Mouse (Mus musculus) fat pad, adult 2 months (tissue): ENCODE data around the gene Mtrex.

ENCODE experiments used
- DNase-seq: peaks from one replicate; pipeline ENCODE4 v3.0.0-alpha.2; 2011; ENCODE audit warnings: low read depth, low spot score; ENCODE audit errors: extremely low read depth

The Mtrex gene

DNA sequence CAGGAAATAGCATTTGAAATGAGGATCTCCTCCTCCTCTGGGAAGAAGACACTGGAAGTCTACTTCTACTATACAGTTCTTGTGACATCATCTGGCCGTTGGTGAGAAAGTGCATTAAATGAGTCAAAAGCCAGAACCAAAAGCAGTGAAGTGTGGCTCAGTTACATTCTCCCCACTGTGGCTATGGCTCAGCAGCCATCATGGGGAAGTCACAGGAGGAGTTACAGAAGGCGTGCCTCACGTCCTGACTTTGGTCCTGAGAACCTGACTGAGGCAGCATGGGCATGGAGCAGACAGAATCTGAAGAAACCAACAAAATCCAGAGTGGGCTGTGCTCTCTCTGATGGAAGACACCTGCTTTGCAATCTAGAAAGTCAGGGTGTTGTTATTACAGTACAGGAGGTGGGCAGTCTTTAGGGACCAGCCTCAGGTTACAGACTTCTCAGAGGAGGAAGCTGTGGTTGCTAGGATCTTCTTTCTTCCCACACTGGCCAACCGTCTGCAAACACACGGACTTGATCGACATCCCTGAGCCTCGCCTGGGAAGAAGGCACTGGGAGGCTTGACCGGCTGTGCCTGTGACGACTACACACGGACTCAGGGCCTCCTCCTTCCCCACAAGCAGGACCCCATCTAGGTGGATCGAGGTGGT, 57.0 kb downstream of the Mtrex start:
- no peak for DNase-seq

DNA sequence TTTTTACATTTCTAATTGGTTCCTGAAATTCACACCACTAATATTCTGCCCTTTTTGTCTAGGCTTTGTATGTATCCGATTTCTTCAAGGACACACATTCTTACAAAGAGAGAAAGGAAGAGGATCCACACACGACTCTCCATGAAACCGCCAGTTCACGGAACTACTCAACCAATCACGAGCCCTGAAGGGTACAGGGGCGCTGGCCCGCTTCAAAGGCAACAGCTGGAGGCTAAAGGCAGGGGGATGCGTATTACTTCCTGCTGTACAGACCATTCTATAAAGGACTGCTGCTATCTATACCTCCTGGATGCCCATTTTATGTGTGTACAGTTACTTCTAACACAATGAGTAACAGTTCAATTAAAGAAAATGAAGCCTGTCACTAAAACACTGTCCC, 59.8 kb downstream of the Mtrex start:
- no peak for DNase-seq

DNA sequence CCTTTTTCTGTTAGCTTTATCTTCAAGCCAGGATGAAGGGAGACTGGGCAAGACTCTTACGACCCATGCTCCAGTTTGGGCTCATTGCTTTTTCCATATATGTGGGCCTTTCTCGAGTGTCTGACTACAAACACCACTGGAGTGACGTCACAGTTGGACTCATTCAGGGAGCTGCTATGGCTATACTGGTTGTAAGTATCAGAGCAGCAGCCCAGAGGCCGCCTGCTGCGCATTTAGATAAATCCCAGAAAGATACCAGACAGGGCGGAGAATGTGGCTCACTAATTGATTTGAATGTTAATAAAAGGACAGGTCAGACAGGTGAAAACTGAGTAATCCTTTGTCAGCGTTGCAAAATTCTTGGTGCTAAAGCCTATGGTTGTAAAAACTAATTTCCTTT, 60.4 kb downstream of the Mtrex start:
- no peak for DNase-seq

DNA sequence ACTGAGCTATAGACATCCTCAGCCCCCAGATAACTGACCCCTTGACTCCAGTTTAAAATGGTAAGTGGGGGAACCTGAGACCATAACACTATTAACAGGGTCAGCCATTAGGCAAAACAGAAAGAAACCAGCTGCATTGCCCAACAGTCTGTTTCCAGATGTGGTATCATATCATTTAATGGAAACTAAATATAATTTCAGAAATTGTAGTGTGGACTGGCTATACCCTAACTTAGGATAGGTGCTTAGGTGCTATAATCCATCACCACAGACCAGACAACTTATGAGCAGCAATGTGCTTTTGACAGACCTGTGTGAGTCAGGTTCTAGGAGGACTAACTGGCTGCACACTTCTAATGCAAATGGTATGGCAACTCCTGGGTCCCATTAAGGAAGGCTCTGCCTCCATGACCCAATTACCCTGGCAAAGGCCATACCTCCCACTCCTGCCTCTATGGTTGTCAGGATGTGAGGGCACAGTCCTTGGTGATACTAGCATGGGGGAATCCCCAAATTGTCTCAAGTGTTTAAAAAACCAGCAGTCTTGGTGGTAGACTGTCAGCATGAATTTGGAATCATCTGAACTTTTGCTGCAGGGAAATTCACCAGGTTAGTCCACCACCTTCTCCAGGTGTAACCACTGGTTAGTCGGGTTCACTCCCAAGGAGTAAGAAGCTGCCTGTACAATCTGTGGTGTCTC, 64.1 kb downstream of the Mtrex start:
- DNase-seq: no peak

DNA sequence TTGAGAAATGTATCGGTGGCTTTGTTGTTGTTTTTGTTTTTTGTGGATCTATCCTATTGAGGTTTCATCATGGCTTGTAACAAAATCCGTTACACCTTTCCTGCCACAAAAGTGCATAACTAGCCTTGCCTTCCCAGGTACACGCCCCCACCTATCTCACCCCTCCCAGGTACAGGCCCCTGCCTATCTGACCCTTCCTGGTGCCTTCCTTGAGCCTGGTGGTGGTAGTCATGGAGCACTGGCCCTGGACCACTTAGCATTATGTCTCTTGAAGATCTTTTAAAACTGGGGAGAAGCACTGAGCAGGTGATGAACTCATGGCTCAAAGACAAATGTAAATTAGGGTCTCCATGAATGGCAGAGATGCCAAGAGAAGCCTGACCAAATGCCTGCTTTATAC, 64.9 kb downstream of the Mtrex start:
- DNase-seq: no peak

DNA sequence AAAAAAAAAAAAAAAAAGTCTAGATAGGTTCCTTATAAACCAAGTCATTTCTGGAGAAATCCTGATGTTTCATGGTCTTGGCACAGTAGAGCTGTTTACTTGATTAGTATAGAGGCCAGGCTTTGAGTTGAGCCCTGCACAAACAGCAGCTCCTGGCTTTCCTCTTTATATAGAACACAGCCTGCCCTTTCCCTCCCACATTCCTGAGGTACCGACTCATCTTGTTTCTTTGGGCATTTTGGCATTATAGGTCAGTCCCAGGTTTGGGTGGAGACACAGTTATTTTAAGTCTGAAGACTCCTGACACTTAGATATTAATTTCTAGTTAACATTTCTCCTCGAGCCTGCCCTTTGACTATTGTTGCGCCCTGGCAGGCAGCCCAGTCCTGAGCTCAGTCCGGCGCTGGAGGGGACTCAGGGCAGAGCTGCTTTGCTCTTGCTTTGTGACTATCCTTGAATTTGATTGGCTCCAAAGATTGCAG, 65.3 kb downstream of the Mtrex start:
- DNase-seq: no peak

DNA sequence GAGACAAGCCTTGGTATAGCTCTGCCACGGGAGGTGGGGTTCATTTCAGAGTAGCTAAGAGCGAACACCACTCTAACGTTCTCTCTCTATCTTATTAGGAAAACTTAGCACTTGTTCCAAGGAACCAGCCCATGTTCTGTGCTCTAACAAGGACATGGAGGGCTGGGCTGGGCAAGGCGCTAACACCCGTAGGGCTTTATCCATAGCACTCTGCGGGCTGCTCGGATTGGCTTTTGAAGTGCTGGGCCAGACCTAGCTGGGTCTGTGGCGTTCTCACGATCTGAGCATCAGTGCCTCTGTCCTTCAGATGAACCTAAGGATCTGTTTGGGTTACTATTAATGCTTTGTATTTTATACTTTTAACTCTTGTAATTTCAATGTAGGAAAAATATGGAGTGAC, 66.3 kb downstream of the Mtrex start:
- no peak for DNase-seq

DNA sequence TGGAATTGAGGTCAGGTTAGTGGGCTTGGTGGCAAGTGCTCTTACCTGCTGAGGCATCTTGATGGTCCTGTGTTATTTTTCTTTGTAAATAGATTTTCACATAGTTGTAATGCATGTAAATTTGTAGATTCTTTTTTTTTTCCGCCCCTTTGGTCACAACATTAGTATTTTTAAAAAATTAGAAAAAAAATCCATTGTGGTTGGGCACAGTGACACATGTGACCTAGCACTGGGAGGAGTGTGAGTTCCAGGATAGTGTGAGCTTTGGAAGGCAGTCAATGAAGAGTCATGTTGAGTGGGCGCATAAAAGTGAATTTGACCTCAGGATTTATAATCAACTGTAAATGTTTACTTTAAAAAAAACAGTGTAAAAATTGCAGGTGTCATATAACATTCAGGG, 66.8 kb downstream of the Mtrex start:
- DNase-seq: no peak

DNA sequence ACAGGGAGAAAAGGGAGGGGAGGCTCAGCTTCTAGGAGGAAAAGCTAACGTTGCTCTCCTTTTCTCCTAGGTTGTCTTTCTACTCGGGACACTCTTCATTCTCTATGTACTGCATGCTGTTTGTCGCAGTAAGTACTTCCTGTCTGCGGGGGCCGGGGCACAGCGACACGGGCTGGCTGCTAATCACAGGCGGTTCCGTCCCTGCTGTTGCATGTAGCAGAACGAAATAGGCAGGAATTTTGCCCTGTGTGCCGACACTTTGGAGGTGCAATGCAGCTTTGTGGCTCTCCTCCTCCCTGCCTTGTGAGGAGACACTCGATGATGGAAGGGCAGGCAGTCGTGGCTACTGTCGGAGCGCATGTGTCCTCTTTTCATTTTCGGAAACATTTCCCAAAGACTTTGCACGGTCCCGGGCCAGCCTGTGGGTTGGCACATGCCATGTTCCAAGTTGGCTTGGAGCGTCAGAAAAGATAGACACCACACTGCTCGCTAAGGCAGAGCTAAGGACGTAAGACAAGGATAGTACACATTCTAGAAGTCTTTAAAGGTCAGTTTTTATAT, 67.5 kb downstream of the Mtrex start:
- DNase-seq: no peak

DNA sequence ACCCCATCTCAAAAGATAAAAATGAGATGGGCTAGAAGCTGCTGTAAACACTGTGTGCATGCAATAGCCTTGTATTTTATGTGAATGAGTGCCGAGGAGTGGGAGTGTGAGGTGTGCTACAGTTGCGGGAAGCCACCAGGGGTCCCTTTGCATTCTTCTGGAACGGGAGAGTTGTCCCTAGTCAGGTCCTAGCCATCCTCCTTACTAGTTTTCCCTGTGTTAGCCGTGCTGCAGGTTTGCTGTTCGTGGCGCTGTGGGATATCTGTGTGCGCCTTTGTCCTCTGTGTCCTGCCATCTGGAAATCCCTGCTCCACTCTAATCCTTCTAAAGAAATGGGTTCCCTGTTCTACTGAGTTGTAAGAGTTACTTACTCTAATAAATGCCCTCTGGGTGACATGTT, 69.3 kb downstream of the Mtrex start:
- no peak for DNase-seq

DNA sequence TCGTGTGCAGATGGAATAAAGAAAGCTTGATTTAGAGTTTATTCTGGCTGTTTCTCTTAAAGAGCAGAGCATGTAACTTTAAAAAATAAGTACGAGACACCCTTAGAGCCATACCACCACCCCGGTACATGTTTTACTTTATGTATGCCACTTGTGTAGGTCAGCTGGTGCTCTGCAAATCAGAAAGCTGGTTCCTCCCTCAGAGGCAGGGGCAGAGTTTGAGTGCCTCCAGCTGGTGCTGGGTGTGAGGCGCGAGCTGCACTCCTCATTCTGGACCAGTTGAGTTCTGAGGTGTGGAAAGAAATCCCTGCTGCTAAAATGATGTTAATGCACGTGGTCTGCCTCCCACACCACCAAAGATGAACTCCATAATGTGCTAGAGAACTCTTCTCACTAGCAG, 72.8 kb downstream of the Mtrex start:
- DNase-seq: no peak

DNA sequence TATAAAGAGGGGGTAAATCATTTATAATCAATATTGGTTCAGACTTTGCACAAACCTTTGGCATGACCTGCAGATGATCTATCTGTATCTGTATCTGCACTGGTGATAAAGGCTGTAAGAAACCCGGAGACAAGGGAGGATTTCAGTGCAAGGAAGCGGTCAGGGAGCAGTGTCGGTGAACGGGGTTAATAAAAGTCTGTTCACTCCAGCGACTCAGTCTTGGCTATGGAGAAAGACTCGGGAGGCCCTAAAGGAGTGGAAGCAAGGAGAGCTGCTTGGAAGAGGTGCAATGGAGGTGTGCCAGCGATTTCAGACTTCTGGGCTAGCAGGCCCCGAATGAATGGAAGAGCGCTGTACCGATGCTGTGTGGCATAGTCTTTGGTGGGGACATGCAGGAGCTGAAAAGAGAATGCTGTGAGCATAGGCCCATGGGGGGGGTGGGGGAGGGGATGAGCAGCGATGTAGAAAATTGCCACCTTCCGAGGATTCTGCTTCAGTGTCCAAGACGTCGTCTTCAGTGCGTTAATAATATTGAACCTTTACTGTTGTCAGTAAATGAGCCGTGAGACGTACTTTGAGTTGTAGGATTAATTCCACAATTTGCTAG, 73.4 kb downstream of the Mtrex start:
- no peak for DNase-seq

DNA sequence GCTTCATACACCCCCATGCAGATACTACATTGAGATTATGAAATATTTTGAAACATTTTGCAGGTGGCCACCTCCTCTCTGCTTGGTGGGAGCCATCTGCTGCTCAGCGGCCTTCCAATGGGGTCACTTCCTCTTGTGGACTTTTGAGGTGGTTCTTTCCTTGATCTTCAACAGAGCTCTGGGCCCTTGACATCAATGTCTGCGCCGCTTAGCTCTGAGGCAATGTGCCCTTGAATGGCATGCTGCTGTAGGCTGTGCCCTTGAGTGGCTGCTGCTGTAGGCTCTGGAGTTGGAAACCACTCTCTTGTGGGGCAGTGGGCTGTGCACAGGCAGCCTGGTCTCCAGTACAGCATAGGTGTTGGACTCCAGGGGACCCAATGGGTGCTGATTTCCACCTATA, 81.3 kb downstream of the Mtrex start:
- no peak for DNase-seq

DNA sequence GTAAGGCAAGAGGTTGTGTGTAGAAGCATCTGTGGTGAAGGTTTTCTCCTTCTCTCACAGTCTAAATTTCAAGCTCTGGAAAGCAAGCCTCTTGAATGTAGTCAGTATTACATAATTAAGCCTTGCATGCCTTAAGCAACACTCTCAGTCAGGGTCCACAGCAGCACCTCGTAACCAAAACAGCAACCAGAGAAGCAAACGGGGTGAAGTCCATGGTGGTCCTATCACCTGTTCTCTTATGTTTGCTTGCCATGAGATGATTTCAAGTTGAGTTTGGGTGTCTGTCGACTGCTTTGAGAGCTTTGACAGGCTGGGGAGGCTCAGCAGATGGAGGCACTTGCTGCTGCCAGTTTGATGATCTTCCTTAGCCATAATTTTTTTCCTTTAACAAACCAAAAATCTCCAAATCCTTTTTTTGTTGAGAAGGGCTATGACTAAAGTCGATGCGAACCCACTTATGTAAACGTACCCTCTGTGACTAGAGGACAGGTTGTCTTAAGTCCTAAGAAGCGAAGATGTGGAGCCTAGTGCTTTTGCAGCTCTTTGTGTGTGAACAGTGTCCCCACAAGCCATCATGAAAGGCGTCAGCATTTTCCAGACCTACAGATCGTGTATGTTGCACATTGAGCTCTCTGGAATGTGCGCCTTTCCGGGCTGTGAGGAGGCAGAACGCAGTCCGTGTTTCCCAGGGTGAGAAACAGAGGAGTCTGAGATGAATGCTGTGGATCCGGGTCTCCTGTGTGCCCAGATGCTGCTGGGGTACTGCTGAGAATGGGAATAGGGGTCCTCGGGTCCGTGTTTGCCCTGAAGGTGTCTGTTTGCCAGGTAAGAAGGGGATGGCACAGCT, 86.7 kb downstream of the Mtrex start:
- DNase-seq: no peak

DNA sequence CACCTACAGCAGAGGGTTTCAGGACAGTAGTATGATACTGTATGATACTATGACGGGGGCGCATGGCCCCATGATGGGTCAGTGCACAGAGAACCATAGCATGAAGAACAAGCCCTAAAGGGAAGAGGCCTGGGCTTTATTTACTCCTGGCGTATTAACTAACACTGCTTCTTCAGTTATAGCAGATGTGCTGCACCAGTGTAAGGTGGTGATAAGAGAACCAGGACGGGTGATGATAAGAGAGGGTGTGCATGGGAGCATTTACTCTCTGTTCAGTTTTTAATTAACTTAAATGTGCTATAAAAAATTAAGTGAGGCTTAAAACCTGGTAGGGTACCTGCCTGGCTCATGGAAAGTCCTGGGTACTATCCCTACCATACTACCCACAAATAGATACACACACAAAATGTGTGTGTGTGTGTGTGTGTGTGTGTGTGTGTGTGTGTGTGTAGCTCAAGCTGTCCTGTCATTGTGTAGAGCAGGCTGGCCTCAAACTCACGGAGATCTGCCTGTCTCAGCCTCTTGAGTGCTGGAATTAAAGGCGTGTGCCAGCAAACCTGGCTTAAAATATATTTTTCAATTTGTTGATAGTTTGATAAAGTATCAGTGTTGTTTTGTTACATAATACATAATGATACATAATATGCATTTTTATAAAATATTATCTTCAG, 88.5 kb downstream of the Mtrex start:
- DNase-seq: no peak

DNA sequence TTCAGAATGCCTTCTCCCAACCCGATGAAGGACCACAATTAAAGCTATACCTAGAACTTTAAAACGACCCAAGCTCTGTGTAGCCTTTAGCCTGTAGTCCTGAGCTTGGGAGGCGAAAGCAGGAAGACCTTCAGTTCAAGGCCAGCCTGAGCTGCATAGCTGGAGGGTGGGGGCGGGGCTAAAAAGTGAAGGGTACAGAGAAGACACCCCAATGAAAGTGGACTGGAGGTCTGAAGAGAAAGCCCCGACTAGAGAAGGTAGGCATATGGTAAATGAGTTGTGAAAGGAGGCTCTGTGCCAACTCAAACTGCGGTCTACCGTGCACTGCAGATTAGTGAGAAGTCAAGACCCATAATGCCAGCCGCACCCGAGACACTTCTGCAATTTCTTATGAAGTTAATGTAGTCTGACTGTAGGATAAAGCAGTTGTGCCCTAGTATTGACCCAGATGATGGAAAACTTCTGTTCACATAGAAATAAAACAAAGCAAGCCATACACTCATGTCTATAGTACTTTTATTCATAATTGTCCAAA, 89.5 kb downstream of the Mtrex start:
- DNase-seq: no peak

DNA sequence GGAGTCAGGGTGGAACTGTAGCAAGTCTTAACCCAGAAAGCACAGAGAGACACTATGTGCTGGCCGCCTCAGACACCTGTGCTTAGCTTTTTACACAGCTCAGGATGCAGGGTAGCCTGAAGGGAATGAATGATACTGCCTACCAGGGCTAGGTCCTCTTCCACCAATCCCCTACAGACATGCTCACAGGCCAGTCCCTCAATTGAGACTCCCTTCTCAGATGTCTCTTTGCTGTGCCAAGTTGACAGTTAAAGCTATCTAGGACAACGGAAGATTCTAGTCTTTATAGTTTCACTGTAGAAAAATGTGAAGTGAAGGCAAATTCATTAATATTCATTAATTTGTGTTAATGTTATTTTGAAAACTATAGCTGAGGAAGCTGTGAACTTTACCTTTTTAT, 90.2 kb downstream of the Mtrex start:
- no peak for DNase-seq

DNA sequence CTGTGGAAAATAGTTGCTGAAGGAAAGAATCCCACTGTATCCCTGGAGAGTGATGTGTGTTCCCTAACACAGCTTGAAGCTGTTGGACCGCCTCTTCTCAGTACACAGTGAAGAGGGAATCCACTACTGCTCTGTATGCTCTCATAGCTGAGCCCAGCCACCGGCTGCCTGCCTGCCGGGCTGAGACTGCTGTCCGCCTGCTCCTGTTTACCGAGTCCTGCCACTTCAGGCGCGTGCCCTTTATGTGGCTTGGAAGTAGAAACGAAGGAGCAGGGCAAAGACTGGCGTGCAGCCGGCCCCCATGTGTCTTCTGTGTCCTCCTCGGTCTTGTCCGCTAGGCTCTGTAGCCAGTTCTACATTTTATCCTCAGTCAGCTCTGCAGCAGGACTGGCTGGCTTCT, 92.1 kb downstream of the Mtrex start:
- DNase-seq: no peak

DNA sequence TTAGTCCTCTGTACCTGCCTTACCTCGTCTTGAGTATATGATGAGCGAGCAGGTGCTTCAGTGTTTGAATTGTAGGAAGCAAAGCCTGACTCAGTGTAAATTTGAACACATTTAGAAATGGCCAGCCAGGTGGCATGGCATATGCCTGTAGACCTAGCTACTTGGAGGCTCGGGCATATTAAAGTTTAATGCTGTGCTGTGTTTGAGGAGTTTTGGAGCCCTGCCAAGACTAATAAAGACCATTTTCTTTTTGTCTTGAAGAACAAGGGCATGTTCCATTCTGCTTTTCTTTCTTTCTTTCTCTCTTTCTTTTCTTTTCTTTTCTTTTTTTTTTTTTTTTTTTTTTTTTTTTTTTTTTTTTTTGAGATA, 93.3 kb downstream of the Mtrex start:
- no peak for DNase-seq

DNA sequence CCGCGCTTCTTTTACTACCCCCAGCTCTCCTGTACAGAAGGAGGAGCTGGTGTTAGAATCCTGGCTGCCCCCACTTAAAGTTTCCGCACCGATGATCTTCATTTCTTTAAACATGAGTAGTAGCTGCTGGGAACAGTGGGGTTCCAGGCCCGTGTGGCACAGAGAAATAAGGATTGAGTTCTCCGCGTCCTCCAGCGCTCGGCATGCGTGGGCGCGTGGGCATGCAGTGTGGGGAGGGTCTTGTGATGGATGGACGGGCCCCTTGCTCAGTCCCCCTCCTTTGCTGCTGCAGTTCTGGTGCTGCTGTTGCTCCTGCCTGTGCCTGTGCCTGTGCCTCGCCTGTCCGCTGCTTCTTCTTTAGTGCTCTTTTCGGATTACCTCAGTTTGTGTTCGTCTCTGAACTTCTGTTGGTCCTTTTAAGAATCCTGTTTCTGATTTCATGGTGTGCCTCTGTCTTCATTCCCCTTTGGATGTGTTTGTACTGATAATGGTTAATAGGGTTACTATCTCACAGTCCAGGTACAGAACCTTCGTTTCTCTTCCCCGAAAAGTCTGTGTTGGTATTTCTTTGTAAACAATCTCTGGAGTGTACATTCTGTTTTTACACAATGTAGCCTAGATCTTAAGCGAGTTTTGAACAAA, 93.8 kb downstream of the Mtrex start:
- DNase-seq: no peak
